Mouse (Mus musculus): ENCODE data around the gene Maz. TPM values are rescaled to one million over a fixed set of nuclear protein-coding genes. Genes with fewer than 3 reads are reported as not detected.

Gene Maz
- polyA plus RNA-seq, 1 experiment from 2014 or later = 68.8 TPM

Other genes with a start within 250 kb of the Maz start
- gene Tbx6, start 245.6 kb downstream of the Maz start, polyA plus RNA-seq (2015; fragmentation: Nextera tagmentation; extraction: Ambion mirVana) = 0.34 and 0.43 TPM in 2 replicates
- gene Ppp4c, start 234.5 kb downstream of the Maz start, polyA plus RNA-seq (2015; fragmentation: Nextera tagmentation; extraction: Ambion mirVana) = 248 and 256 TPM in 2 replicates
- gene Fam57b, start 229.4 kb downstream of the Maz start, polyA plus RNA-seq (2015; fragmentation: Nextera tagmentation; extraction: Ambion mirVana) = 1.2 and 1.5 TPM in 2 replicates
- not detected in 2 replicates for gene 4930451I11Rik, start 195.4 kb downstream of the Maz start, polyA plus RNA-seq (2015; fragmentation: Nextera tagmentation; extraction: Ambion mirVana)
- 0.75 and 1.0 TPM in 2 replicates for gene Doc2a, start 179.6 kb downstream of the Maz start, polyA plus RNA-seq (2015; fragmentation: Nextera tagmentation; extraction: Ambion mirVana)
- gene Hirip3, start 165.1 kb downstream of the Maz start, polyA plus RNA-seq (2015; fragmentation: Nextera tagmentation; extraction: Ambion mirVana) = 23.2 and 25.1 TPM in 2 replicates
- gene Ino80e, start 164.7 kb downstream of the Maz start, polyA plus RNA-seq (2015; fragmentation: Nextera tagmentation; extraction: Ambion mirVana) = 59.1 and 65.9 TPM in 2 replicates
- gene Taok2, start 142.3 kb downstream of the Maz start, polyA plus RNA-seq (2015; fragmentation: Nextera tagmentation; extraction: Ambion mirVana) = 30.8 and 31.9 TPM in 2 replicates
- gene Tmem219, start 104.1 kb downstream of the Maz start, polyA plus RNA-seq (2015; fragmentation: Nextera tagmentation; extraction: Ambion mirVana) = 27.8 and 33.3 TPM in 2 replicates
- 13.6 and 13.9 TPM in 2 replicates for gene Kctd13, start 98.2 kb downstream of the Maz start, polyA plus RNA-seq (2015; fragmentation: Nextera tagmentation; extraction: Ambion mirVana)
- 0.32 and 0.46 TPM in 2 replicates for gene Asphd1, start 77.5 kb downstream of the Maz start, polyA plus RNA-seq (2015; fragmentation: Nextera tagmentation; extraction: Ambion mirVana)
- 2.4 and 2.9 TPM in 2 replicates for gene Sez6l2, start 76.5 kb downstream of the Maz start, polyA plus RNA-seq (2015; fragmentation: Nextera tagmentation; extraction: Ambion mirVana)
- gene Cdipt, start 51.1 kb downstream of the Maz start, polyA plus RNA-seq (2015; fragmentation: Nextera tagmentation; extraction: Ambion mirVana) = 123 and 136 TPM in 2 replicates
- 0.98 and 2.3 TPM in 2 replicates for gene Cdiptos, start 50.9 kb downstream of the Maz start, polyA plus RNA-seq (2015; fragmentation: Nextera tagmentation; extraction: Ambion mirVana)
- gene Mvp, start 12.4 kb downstream of the Maz start, polyA plus RNA-seq (2015; fragmentation: Nextera tagmentation; extraction: Ambion mirVana) = 58.3 and 59.2 TPM in 2 replicates
- 0.43 and 1.5 TPM in 2 replicates for gene Pagr1b, start 10.6 kb downstream of the Maz start, polyA plus RNA-seq (2015; fragmentation: Nextera tagmentation; extraction: Ambion mirVana)
- 48.4 and 52.6 TPM in 2 replicates for gene Pagr1a, start 9.7 kb downstream of the Maz start, polyA plus RNA-seq (2015; fragmentation: Nextera tagmentation; extraction: Ambion mirVana)
- 41.5 and 51.1 TPM in 2 replicates for gene Gm42742, start 5.9 kb downstream of the Maz start, polyA plus RNA-seq (2015; fragmentation: Nextera tagmentation; extraction: Ambion mirVana)
- 4.3 and 5.0 TPM in 2 replicates for gene Prrt2, start 5.8 kb downstream of the Maz start, polyA plus RNA-seq (2015; fragmentation: Nextera tagmentation; extraction: Ambion mirVana)
- 101 and 107 TPM in 2 replicates for gene Kif22, start 15.4 kb upstream of the Maz start, polyA plus RNA-seq (2015; fragmentation: Nextera tagmentation; extraction: Ambion mirVana)
- gene Zg16, start 60.3 kb upstream of the Maz start, polyA plus RNA-seq (2015; fragmentation: Nextera tagmentation; extraction: Ambion mirVana) = 7.6 and 28.5 TPM in 2 replicates
- 4.4 TPM in 2 replicates for gene AI467606, start 64.3 kb upstream of the Maz start, polyA plus RNA-seq (2015; fragmentation: Nextera tagmentation; extraction: Ambion mirVana)
- gene Qprt, start 95.2 kb upstream of the Maz start, polyA plus RNA-seq (2015; fragmentation: Nextera tagmentation; extraction: Ambion mirVana) = 5.3 and 6.1 TPM in 2 replicates
- 0.18 and 0.36 TPM in 2 replicates for gene Spn, start 110.8 kb upstream of the Maz start, polyA plus RNA-seq (2015; fragmentation: Nextera tagmentation; extraction: Ambion mirVana)
- 43.4 and 46.7 TPM in 2 replicates for gene Cd2bp2, start 169.0 kb upstream of the Maz start, polyA plus RNA-seq (2015; fragmentation: Nextera tagmentation; extraction: Ambion mirVana)
- gene Tbc1d10b, start 181.4 kb upstream of the Maz start, polyA plus RNA-seq (2015; fragmentation: Nextera tagmentation; extraction: Ambion mirVana) = 23.2 and 23.6 TPM in 2 replicates
- gene Mylpf, start 181.9 kb upstream of the Maz start, polyA plus RNA-seq (2015; fragmentation: Nextera tagmentation; extraction: Ambion mirVana) = 15.4 and 21.1 TPM in 2 replicates
- gene Zfp553, start 206.0 kb upstream of the Maz start, polyA plus RNA-seq (2015; fragmentation: Nextera tagmentation; extraction: Ambion mirVana) = 24.7 and 27.5 TPM in 2 replicates
- gene Sept1, start 206.1 kb upstream of the Maz start, polyA plus RNA-seq (2015; fragmentation: Nextera tagmentation; extraction: Ambion mirVana) = 13.8 and 16.0 TPM in 2 replicates
- gene Zfp771, start 217.2 kb upstream of the Maz start, polyA plus RNA-seq (2015; fragmentation: Nextera tagmentation; extraction: Ambion mirVana) = 41.0 and 44.5 TPM in 2 replicates
- gene Dctpp1, start 233.7 kb upstream of the Maz start, polyA plus RNA-seq (2015; fragmentation: Nextera tagmentation; extraction: Ambion mirVana) = 216 and 219 TPM in 2 replicates
- 205 and 233 TPM in 2 replicates for gene Sephs2, start 247.0 kb upstream of the Maz start, polyA plus RNA-seq (2015; fragmentation: Nextera tagmentation; extraction: Ambion mirVana)